Mouse (Mus musculus): ENCODE measurements around the gene Rdx. TPM values are rescaled to one million over a fixed set of nuclear protein-coding genes. Genes with fewer than 3 reads are reported as not detected.

Gene Rdx
- total and polyA plus RNA-seq, 3 experiments: 103 to 152 (median 109) TPM

DNA sequence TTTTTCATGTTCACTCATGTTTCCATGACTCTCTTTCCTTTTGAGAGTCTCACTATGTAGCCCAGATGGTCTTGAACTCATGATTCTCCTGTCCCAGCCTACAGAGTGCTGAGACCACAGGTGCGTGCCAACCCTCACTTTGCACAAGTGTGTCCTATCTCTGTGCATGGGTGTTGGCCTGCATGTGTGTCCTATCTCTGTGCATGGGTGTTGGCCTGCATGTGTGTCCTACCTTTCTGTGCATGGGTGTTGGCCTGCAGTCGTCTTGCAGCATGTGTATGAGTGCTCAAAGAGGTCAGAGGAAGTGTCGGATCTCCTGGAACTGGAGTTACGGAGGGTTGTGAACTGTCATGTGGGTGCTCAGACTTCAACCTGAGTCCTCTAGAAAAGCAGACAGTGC, 72.2 kb downstream of the Rdx start:
- TF ChIP-seq SMC3 (IDR thresholded peaks at IDR 0.05; ENCODE audit: low read depth, low read length) (no peak), NELFE (IDR thresholded peaks at IDR 0.05; ENCODE audit: low read depth, low read length) (no peak), ZC3H11A (IDR thresholded peaks at IDR 0.05; ENCODE audit: low read depth, low read length) (no peak), UBTF (IDR thresholded peaks at IDR 0.05; ENCODE audit: borderline replicate concordance, insufficient read depth, low read depth, low read length) (no peak), MAX (IDR thresholded peaks at IDR 0.05; ENCODE audit: low read length) (no peak)
- no peak overlapping the region for H3K4me3 ChIP-seq (ENCODE audit: control insufficient read depth in 1 of 2, insufficient read depth in 1 of 2, low read depth in 2 of 2, low read length in 2 of 2)
- H3K36me3 ChIP-seq (ENCODE audit: control insufficient read depth in 1 of 2, insufficient read depth in 2 of 2, low read length in 2 of 2): no peaks in the 10 kb centered on the region
- H3K9ac ChIP-seq (ENCODE audit: control insufficient read depth, low read depth, low read length, poor library complexity, severe bottlenecking): no peak overlapping the region
- DNase-seq (ENCODE audit: low read depth, low spot score): no peak
- no peak overlapping the region for H3K27ac ChIP-seq (ENCODE audit: control insufficient read depth, low read depth, low read length)
- no peaks in the 10 kb centered on the region for H3K9me3 ChIP-seq (replicated peaks; ENCODE audit: insufficient read depth, low read length)
- H3K27me3 ChIP-seq (ENCODE audit: control insufficient read depth in 1 of 2, insufficient read depth in 2 of 2, low read length in 2 of 2): no peaks in the 10 kb centered on the region
- no peaks in the 10 kb centered on the region for H3K79me2 ChIP-seq (ENCODE audit: control insufficient read depth, insufficient read depth, low read length, poor library complexity)
- H3K4me1 ChIP-seq (ENCODE audit: control insufficient read depth in 1 of 2, insufficient read depth in 2 of 2, low read length in 2 of 2): no peaks in the 10 kb centered on the region

DNA sequence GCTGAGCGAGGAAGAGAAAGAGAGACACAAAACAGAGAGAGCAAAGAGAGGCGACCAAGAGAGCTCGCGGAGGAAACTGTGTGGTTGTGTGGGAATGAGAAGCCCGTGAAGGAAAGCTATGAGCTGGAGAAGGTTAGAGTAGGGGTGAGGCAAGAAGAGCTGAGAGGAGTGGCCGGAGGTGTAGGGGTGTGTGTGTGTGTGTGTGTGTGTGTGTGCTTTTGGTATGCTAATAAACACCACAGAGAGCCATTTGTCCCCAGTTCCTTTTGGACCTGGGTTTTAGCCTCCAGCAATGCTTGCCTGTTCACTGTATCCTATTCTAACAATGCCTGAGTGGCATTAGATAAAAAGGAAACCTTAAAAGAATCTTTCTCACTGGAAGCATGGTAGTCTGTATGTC, 78.3 kb downstream of the Rdx start:
- no peak for DNase-seq (ENCODE audit: low read depth, low spot score)
- Histone ChIP-seq H3K9ac (ENCODE audit: control insufficient read depth, low read depth, low read length, poor library complexity, severe bottlenecking) (no peak overlapping the region), H3K4me3 (ENCODE audit: control insufficient read depth in 1 of 2, insufficient read depth in 1 of 2, low read depth in 2 of 2, low read length in 2 of 2) (no peak overlapping the region), H3K9me3 (replicated peaks; ENCODE audit: insufficient read depth, low read length) (no peaks in the 10 kb centered on the region), H3K27ac (ENCODE audit: control insufficient read depth, low read depth, low read length) (no peak overlapping the region), H3K4me1 (ENCODE audit: control insufficient read depth in 1 of 2, insufficient read depth in 2 of 2, low read length in 2 of 2) (no peaks in the 10 kb centered on the region), H3K36me3 (ENCODE audit: control insufficient read depth in 1 of 2, insufficient read depth in 2 of 2, low read length in 2 of 2) (no peaks in the 10 kb centered on the region), H3K79me2 (ENCODE audit: control insufficient read depth, insufficient read depth, low read length, poor library complexity) (no peaks in the 10 kb centered on the region), H3K27me3 (ENCODE audit: control insufficient read depth in 1 of 2, insufficient read depth in 2 of 2, low read length in 2 of 2) (no peaks in the 10 kb centered on the region)
- TF ChIP-seq CHD1 (IDR thresholded peaks at IDR 0.05; ENCODE audit: low read depth, low read length) (no peak), MYB (IDR thresholded peaks at IDR 0.05; ENCODE audit: low read depth, low read length) (no peak), SMC3 (IDR thresholded peaks at IDR 0.05; ENCODE audit: low read depth, low read length) (no peak), USF2 (IDR thresholded peaks at IDR 0.05; ENCODE audit: borderline replicate concordance in 1 of 2, insufficient read depth in 1 of 2, low read depth in 1 of 2, low read length in 2 of 2) (no peak), ZC3H11A (IDR thresholded peaks at IDR 0.05; ENCODE audit: low read depth, low read length) (no peak), ETS1 (IDR thresholded peaks at IDR 0.05; ENCODE audit: low read depth, low read length) (no peak), RAD21 (IDR thresholded peaks at IDR 0.05; ENCODE audit: low read depth, low read length) (no peak), TAL1 (IDR thresholded peaks at IDR 0.05; ENCODE audit: low read length) (no peak), ZNF384 (IDR thresholded peaks at IDR 0.05; ENCODE audit: low read depth, low read length) (no peak), POLR2A (IDR thresholded peaks at IDR 0.05; ENCODE audit: control insufficient read depth in 1 of 2, insufficient read depth in 1 of 2, low read depth in 1 of 2, low read length in 2 of 2, poor library complexity in 1 of 2) (no peak), TCF12 (IDR thresholded peaks at IDR 0.05; ENCODE audit: low read depth, low read length) (no peak), NELFE (IDR thresholded peaks at IDR 0.05; ENCODE audit: low read depth, low read length) (no peak), NRF1 (IDR thresholded peaks at IDR 0.05; ENCODE audit: insufficient read depth, low read depth, low read length, poor library complexity, severe bottlenecking) (no peak)

All from MEL (cell line).